Mouse (Mus musculus): ENCODE measurements at regions not wholly inside any gene's neighbourhood (a gene's known extent, or its start where the extent isn't known, plus 50 kb on each side); places are given as distances from the start of the nearest gene placed in this dataset.

GRCm38 (mm10) chr13:103392581-103392980, 58.3 kb upstream of the Mast4 start:
- no peak overlapping the region for H3ac ChIP-seq (ENCODE audit: control insufficient read depth, insufficient read length)
- H3K27me3 ChIP-seq (ENCODE audit: control insufficient read depth, insufficient read depth, insufficient read length): no peaks in the 10 kb centered on the region
- H3K4me3 ChIP-seq: no peak overlapping the region
- H3K36me3 ChIP-seq (ENCODE audit: control insufficient read depth, insufficient read depth): no peaks in the 10 kb centered on the region
- no peak overlapping the region for H3K4me2 ChIP-seq (ENCODE audit: low read depth)
- TF ChIP-seq TCF3 (IDR thresholded peaks at IDR 0.05; ENCODE audit: insufficient read length, low read depth): no peak
- no peak for TF ChIP-seq MYOG (IDR thresholded peaks at IDR 0.05; ENCODE audit: control insufficient read depth in 1 of 3, insufficient read depth in 1 of 3, insufficient read length in 2 of 3, low read depth in 2 of 3)
- no peak for TF ChIP-seq SRF (IDR thresholded peaks at IDR 0.05; ENCODE audit: control insufficient read depth, insufficient read length, low read depth)
- no peak for TF ChIP-seq E2F4 (IDR thresholded peaks at IDR 0.05; ENCODE audit: insufficient read depth)
- TF ChIP-seq REST (IDR thresholded peaks at IDR 0.05; ENCODE audit: insufficient read depth, insufficient read length): no peak
- no peak for TF ChIP-seq MYOD1 (IDR thresholded peaks at IDR 0.05; ENCODE audit: control insufficient read depth in 1 of 3, insufficient read length in 2 of 3, low read depth in 2 of 3)
- TF ChIP-seq TCF12 (IDR thresholded peaks at IDR 0.05; ENCODE audit: insufficient read depth, poor library complexity, severe bottlenecking): no peak
- TF ChIP-seq POLR2A (IDR thresholded peaks at IDR 0.05; ENCODE audit: insufficient read length, low read depth): no peak
- TF ChIP-seq MAX (IDR thresholded peaks at IDR 0.05; ENCODE audit: low read depth): no peak
- no peak for TF ChIP-seq CEBPB (IDR thresholded peaks at IDR 0.05; ENCODE audit: insufficient read depth, poor library complexity, severe bottlenecking)
- no peak for TF ChIP-seq USF1 (IDR thresholded peaks at IDR 0.05; ENCODE audit: low read depth)
- no peak for TF ChIP-seq POLR2AphosphoS2 (IDR thresholded peaks at IDR 0.05; ENCODE audit: insufficient read length, low read depth)
- no peaks in the 10 kb centered on the region for H3K79me2 ChIP-seq (ENCODE audit: control insufficient read depth, insufficient read depth)

- no peaks in the 10 kb centered on the region for H3K79me2 ChIP-seq (ENCODE audit: control insufficient read depth, insufficient read depth)
- H3K4me3 ChIP-seq: no peak overlapping the region
- TF ChIP-seq POLR2A (IDR thresholded peaks at IDR 0.05; ENCODE audit: insufficient read length, low read depth) (no peak), SRF (IDR thresholded peaks at IDR 0.05; ENCODE audit: control insufficient read depth, insufficient read length, low read depth) (no peak), MAX (IDR thresholded peaks at IDR 0.05; ENCODE audit: low read depth) (no peak), CEBPB (IDR thresholded peaks at IDR 0.05; ENCODE audit: insufficient read depth, poor library complexity, severe bottlenecking) (no peak), E2F4 (IDR thresholded peaks at IDR 0.05; ENCODE audit: insufficient read depth) (no peak), USF1 (IDR thresholded peaks at IDR 0.05; ENCODE audit: low read depth) (no peak), MYOD1 (IDR thresholded peaks at IDR 0.05; ENCODE audit: control insufficient read depth in 1 of 3, insufficient read length in 2 of 3, low read depth in 2 of 3) (no peak), TCF12 (IDR thresholded peaks at IDR 0.05; ENCODE audit: insufficient read depth, poor library complexity, severe bottlenecking) (no peak), POLR2AphosphoS2 (IDR thresholded peaks at IDR 0.05; ENCODE audit: insufficient read length, low read depth) (no peak), MYOG (IDR thresholded peaks at IDR 0.05; ENCODE audit: control insufficient read depth in 1 of 3, insufficient read depth in 1 of 3, insufficient read length in 2 of 3, low read depth in 2 of 3) (no peak), TCF3 (IDR thresholded peaks at IDR 0.05; ENCODE audit: insufficient read length, low read depth) (no peak), REST (IDR thresholded peaks at IDR 0.05; ENCODE audit: insufficient read depth, insufficient read length) (no peak)
- H3ac ChIP-seq (ENCODE audit: control insufficient read depth, insufficient read length): no peak overlapping the region
- no peaks in the 10 kb centered on the region for H3K27me3 ChIP-seq (ENCODE audit: control insufficient read depth, insufficient read depth, insufficient read length)
- H3K36me3 ChIP-seq (ENCODE audit: control insufficient read depth, insufficient read depth): no peaks in the 10 kb centered on the region
- no peak overlapping the region for H3K4me2 ChIP-seq (ENCODE audit: low read depth)
These were observed 57.1 kb upstream of the Mast4 start for GRCm38 (mm10) chr13:103391396-103391795.

- Histone ChIP-seq H3K4me3 (no peak overlapping the region), H3K36me3 (ENCODE audit: control insufficient read depth, insufficient read depth) (no peaks in the 10 kb centered on the region), H3K79me2 (ENCODE audit: control insufficient read depth, insufficient read depth) (no peaks in the 10 kb centered on the region), H3ac (ENCODE audit: control insufficient read depth, insufficient read length) (no peak overlapping the region), H3K27me3 (ENCODE audit: control insufficient read depth, insufficient read depth, insufficient read length) (no peaks in the 10 kb centered on the region), H3K4me2 (ENCODE audit: low read depth) (no peak overlapping the region)
- no peak for TF ChIP-seq MYOD1 (IDR thresholded peaks at IDR 0.05; ENCODE audit: control insufficient read depth in 1 of 3, insufficient read length in 2 of 3, low read depth in 2 of 3)
- no peak for TF ChIP-seq POLR2A (IDR thresholded peaks at IDR 0.05; ENCODE audit: insufficient read length, low read depth)
- no peak for TF ChIP-seq MAX (IDR thresholded peaks at IDR 0.05; ENCODE audit: low read depth)
- TF ChIP-seq TCF12 (IDR thresholded peaks at IDR 0.05; ENCODE audit: insufficient read depth, poor library complexity, severe bottlenecking): no peak
- TF ChIP-seq REST (IDR thresholded peaks at IDR 0.05; ENCODE audit: insufficient read depth, insufficient read length): no peak
- TF ChIP-seq SRF (IDR thresholded peaks at IDR 0.05; ENCODE audit: control insufficient read depth, insufficient read length, low read depth): no peak
- no peak for TF ChIP-seq POLR2AphosphoS2 (IDR thresholded peaks at IDR 0.05; ENCODE audit: insufficient read length, low read depth)
- TF ChIP-seq MYOG (IDR thresholded peaks at IDR 0.05; ENCODE audit: control insufficient read depth in 1 of 3, insufficient read depth in 1 of 3, insufficient read length in 2 of 3, low read depth in 2 of 3): no peak
- TF ChIP-seq TCF3 (IDR thresholded peaks at IDR 0.05; ENCODE audit: insufficient read length, low read depth): no peak
- no peak for TF ChIP-seq USF1 (IDR thresholded peaks at IDR 0.05; ENCODE audit: low read depth)
- TF ChIP-seq E2F4 (IDR thresholded peaks at IDR 0.05; ENCODE audit: insufficient read depth): no peak
- no peak for TF ChIP-seq CEBPB (IDR thresholded peaks at IDR 0.05; ENCODE audit: insufficient read depth, poor library complexity, severe bottlenecking)
These were observed 56.7 kb upstream of the Mast4 start for GRCm38 (mm10) chr13:103390991-103391390.

- no peaks in the 10 kb centered on the region for H3K79me2 ChIP-seq (ENCODE audit: control insufficient read depth, insufficient read depth)
- peak overlapping the region; percentile 25 for H3K4me2 ChIP-seq (ENCODE audit: low read depth)
- no peaks in the 10 kb centered on the region for H3K36me3 ChIP-seq (ENCODE audit: control insufficient read depth, insufficient read depth)
- H3K27me3 ChIP-seq (ENCODE audit: control insufficient read depth, insufficient read depth, insufficient read length): no peaks in the 10 kb centered on the region
- no peak for TF ChIP-seq MYOG (IDR thresholded peaks at IDR 0.05; ENCODE audit: control insufficient read depth in 1 of 3, insufficient read depth in 1 of 3, insufficient read length in 2 of 3, low read depth in 2 of 3)
- no peak for TF ChIP-seq SRF (IDR thresholded peaks at IDR 0.05; ENCODE audit: control insufficient read depth, insufficient read length, low read depth)
- 0 out of 2 replicates have a peak, but pooled peaks have one; percentile 35 for TF ChIP-seq CEBPB (IDR thresholded peaks at IDR 0.05; ENCODE audit: insufficient read depth, poor library complexity, severe bottlenecking)
- H3ac ChIP-seq (ENCODE audit: control insufficient read depth, insufficient read length): no peak overlapping the region
- H3K4me3 ChIP-seq: no peak overlapping the region
These were observed 52.7 kb upstream of the Mast4 start for GRCm38 (mm10) chr13:103386948-103387347.

Data from myocyte (in vitro differentiated cells).